Mouse (Mus musculus) MEL (cell line): ENCODE results near the gene Tldc1.
A peak's percentile ranks its signal among the peaks of the same experiment; 100 is the strongest.

Experiments used
- CTCF ChIP-seq, 3 experiments: IDR thresholded peaks in 2 of 3; conservative IDR thresholded peaks in 1 of 3; 2 replicates each; pipeline ENCODE4 v1.5.1; 2011 to 2012; ENCODE audit warnings: low read length in 3 of 3, low read depth in 2 of 3, mild to moderate bottlenecking in 2 of 3, improper control_type of control experiment in 1 of 3, inconsistent platforms in 1 of 3, mixed read lengths in 1 of 3, moderate library complexity in 1 of 3; ENCODE audit not compliant: control insufficient read depth in 1 of 3, insufficient read depth in 1 of 3, poor library complexity in 1 of 3, severe bottlenecking in 1 of 3
- EP300 ChIP-seq, 2 experiments: IDR thresholded peaks; 2 replicates each; pipeline ENCODE4 v1.6.1; 2011; ENCODE audit warnings: improper control_type of control experiment in 2 of 2, low read length in 2 of 2, low read depth in 1 of 2, mild to moderate bottlenecking in 1 of 2
- ETS1 ChIP-seq: IDR thresholded peaks from 2 replicates; pipeline ENCODE4 v1.6.1; 2012; ENCODE audit warnings: low read depth, mild to moderate bottlenecking, inconsistent platforms, low read length, improper control_type of control experiment, moderate library complexity
- POLR2A ChIP-seq, 2 experiments: IDR thresholded peaks; 2 replicates each; pipeline ENCODE4 v1.6.1; 2011 to 2012; ENCODE audit warnings: low read length in 2 of 2, mild to moderate bottlenecking in 2 of 2, control low read depth in 1 of 2, improper control_type of control experiment in 1 of 2, low read depth in 1 of 2, moderate library complexity in 1 of 2; ENCODE audit not compliant: control insufficient read depth in 1 of 2, insufficient read depth in 1 of 2, poor library complexity in 1 of 2
- RCOR1 ChIP-seq: IDR thresholded peaks from 2 replicates; pipeline ENCODE4 v1.6.1; 2012; ENCODE audit warnings: low read depth, mild to moderate bottlenecking, inconsistent platforms, low read length, improper control_type of control experiment
- TBP ChIP-seq: IDR thresholded peaks from 2 replicates; pipeline ENCODE4 v1.8.0; 2011; ENCODE audit warnings: low read depth, low read length, improper control_type of control experiment
- ZC3H11A ChIP-seq: IDR thresholded peaks from 2 replicates; pipeline ENCODE4 v1.6.1; 2012; ENCODE audit warnings: low read depth, mild to moderate bottlenecking, inconsistent platforms, low read length, improper control_type of control experiment

GRCm38 (mm10) chr8:119765761-119766444 lies 12.3 kb downstream of the Tldc1 start:
- TF ChIP-seq POLR2A (IDR thresholded peaks at IDR 0.05; ENCODE audit: control insufficient read depth in 1 of 2, insufficient read depth in 1 of 2, low read depth in 1 of 2, low read length in 2 of 2, poor library complexity in 1 of 2) = peak in 1 of 2 experiments; percentile 61; a peak in 2 of 4 replicates
- TF ChIP-seq EP300 (IDR thresholded peaks at IDR 0.05; ENCODE audit: low read depth in 1 of 2, low read length in 2 of 2) = peak in 1 of 2 experiments; percentile 68; a peak in 2 of 4 replicates
- TF ChIP-seq CTCF (IDR thresholded peaks at IDR 0.05 in 2 of 3, conservative IDR thresholded peaks at IDR 0.05 in 1 of 3; ENCODE audit: control insufficient read depth in 1 of 3, insufficient read depth in 1 of 3, low read depth in 2 of 3, low read length in 3 of 3, poor library complexity in 1 of 3, severe bottlenecking in 1 of 3) = no peak; a peak in 1 of 6 replicates
- TF ChIP-seq TBP = peak; percentile 76
- no peak for TF ChIP-seq ZC3H11A
- TF ChIP-seq ETS1 = no peak
- no peak for TF ChIP-seq RCOR1
